Mouse (Mus musculus) cerebellum, adult 2 months (tissue): ENCODE measurements at regions not wholly inside any gene's neighbourhood (a gene's known extent, or its start where the extent isn't known, plus 50 kb on each side); places are given as distances from the start of the nearest gene placed in this dataset.

Source experiments
- CTCF ChIP-seq: fragments of 200-500 bp; IDR thresholded peaks from 2 replicates; pipeline ENCODE4 v1.5.1; 2011; ENCODE audit warnings: low read depth, mild to moderate bottlenecking, control low read depth, low read length, moderate library complexity, borderline replicate concordance; ENCODE audit not compliant: insufficient read depth
- POLR2A ChIP-seq: fragments of 200-500 bp; IDR thresholded peaks from 2 replicates; pipeline ENCODE4 v1.6.1; 2011; ENCODE audit warnings: low read length, control low read depth, borderline replicate concordance; ENCODE audit not compliant: insufficient read depth

- TF ChIP-seq CTCF: no peak
- no peak for TF ChIP-seq POLR2A
Measured at GRCm38 (mm10) chr11:112173585-112173984, 608.4 kb upstream of the Sox9 start.
